Mouse (Mus musculus): Measurements from ENCODE around the gene Unc13a. TPM values are rescaled to one million over a fixed set of nuclear protein-coding genes. Genes with fewer than 3 reads are reported as not detected.
A peak's percentile ranks its signal among the peaks of the same experiment; 100 is the strongest.

The Unc13a gene
- polyA plus RNA-seq, 1 experiment from 2014 or later = 1.7 TPM

GRCm38 (mm10) chr8:71596798-71597197 is 74.8 kb downstream of the Unc13a start:
- Histone ChIP-seq H3K4me3 (ENCODE audit: low read depth, low read length) (no peak overlapping the region), H3K4me2 (replicated peaks; ENCODE audit: low read depth, low read length) (no peak overlapping the region), H3K27ac (ENCODE audit: low read length) (no peak overlapping the region), H3K27me3 (ENCODE audit: control insufficient read depth, insufficient read depth, low read length) (no peaks in the 10 kb centered on the region), H3K9me3 (ENCODE audit: control insufficient read depth, low read depth, low read length) (no peaks in the 10 kb centered on the region), H3K36me3 (ENCODE audit: control insufficient read depth, insufficient read depth, low read length) (peaks cover 6% of the 10 kb centered on the region), H3K9ac (replicated peaks; ENCODE audit: low read depth, low read length) (no peak overlapping the region), H3K4me1 (ENCODE audit: control insufficient read depth, insufficient read depth, low read length) (peaks cover 12% of the 10 kb centered on the region; the same call in 1 of the 2 replicates)
- 75% methylated on average over 4 of the region's 4 CpGs for WGBS
- no peak for ATAC-seq (ENCODE audit: insufficient number of reproducible peaks, insufficient read depth, low FRiP score, low read depth)

- WGBS = 57% methylated on average over 6 of the region's 6 CpGs
Observed at GRCm38 (mm10) chr8:71596384-71596783, 75.2 kb downstream of the Unc13a start.

GRCm38 (mm10) chr8:71595862-71596261 is 75.7 kb downstream of the Unc13a start:
- 0 out of 2 replicates have a peak, but pooled peaks have one; percentile 9 for ATAC-seq (ENCODE audit: insufficient number of reproducible peaks, insufficient read depth, low FRiP score, low read depth)
- H3K36me3 ChIP-seq (ENCODE audit: control insufficient read depth, insufficient read depth, low read length) = peaks cover 6% of the 10 kb centered on the region
- no peak overlapping the region for H3K9ac ChIP-seq (replicated peaks; ENCODE audit: low read depth, low read length)
- H3K27me3 ChIP-seq (ENCODE audit: control insufficient read depth, insufficient read depth, low read length) = no peaks in the 10 kb centered on the region
- no peak overlapping the region for H3K4me3 ChIP-seq (ENCODE audit: low read depth, low read length)
- WGBS = 11% methylated on average over 27 of the region's 27 CpGs
- peaks cover 16% of the 10 kb centered on the region; the same call in 1 of the 2 replicates for H3K4me1 ChIP-seq (ENCODE audit: control insufficient read depth, insufficient read depth, low read length)
- no peak overlapping the region for H3K4me2 ChIP-seq (replicated peaks; ENCODE audit: low read depth, low read length)
- no peaks in the 10 kb centered on the region for H3K9me3 ChIP-seq (ENCODE audit: control insufficient read depth, low read depth, low read length)
- no peak overlapping the region for H3K27ac ChIP-seq (ENCODE audit: low read length)

More at GRCm38 (mm10) chr8:71596384-71596783, 75.2 kb downstream of the Unc13a start:
- Histone ChIP-seq H3K4me2 (replicated peaks; ENCODE audit: low read depth, low read length) (no peak overlapping the region), H3K27me3 (ENCODE audit: control insufficient read depth, insufficient read depth, low read length) (no peaks in the 10 kb centered on the region), H3K36me3 (ENCODE audit: control insufficient read depth, insufficient read depth, low read length) (peaks cover 6% of the 10 kb centered on the region), H3K4me1 (ENCODE audit: control insufficient read depth, insufficient read depth, low read length) (peaks cover 12% of the 10 kb centered on the region; the same call in 1 of the 2 replicates), H3K9me3 (ENCODE audit: control insufficient read depth, low read depth, low read length) (no peaks in the 10 kb centered on the region), H3K4me3 (ENCODE audit: low read depth, low read length) (no peak overlapping the region), H3K9ac (replicated peaks; ENCODE audit: low read depth, low read length) (no peak overlapping the region; the same call in 1 of the 2 replicates), H3K27ac (ENCODE audit: low read length) (no peak overlapping the region)
- no peak for ATAC-seq (ENCODE audit: insufficient number of reproducible peaks, insufficient read depth, low FRiP score, low read depth)

- peaks cover 18% of the 10 kb centered on the region; the same call in 1 of the 2 replicates for H3K4me1 ChIP-seq (ENCODE audit: control insufficient read depth, insufficient read depth, low read length)
- no peak overlapping the region for H3K27ac ChIP-seq (ENCODE audit: low read length)
- H3K27me3 ChIP-seq (ENCODE audit: control insufficient read depth, insufficient read depth, low read length) = no peaks in the 10 kb centered on the region
- no peak overlapping the region for H3K4me2 ChIP-seq (replicated peaks; ENCODE audit: low read depth, low read length)
- H3K36me3 ChIP-seq (ENCODE audit: control insufficient read depth, insufficient read depth, low read length) = peaks cover 6% of the 10 kb centered on the region
- no peaks in the 10 kb centered on the region for H3K9me3 ChIP-seq (ENCODE audit: control insufficient read depth, low read depth, low read length)
- ATAC-seq (ENCODE audit: insufficient number of reproducible peaks, insufficient read depth, low FRiP score, low read depth) = no peak
- H3K9ac ChIP-seq (replicated peaks; ENCODE audit: low read depth, low read length) = 0 out of 2 replicates have a peak overlapping the region, but pooled peaks have one; percentile 6
- H3K4me3 ChIP-seq (ENCODE audit: low read depth, low read length) = no peak overlapping the region
- 87% methylated on average over 4 of the region's 4 CpGs for WGBS
Observed at GRCm38 (mm10) chr8:71594324-71594722, 77.2 kb downstream of the Unc13a start.

- 92% methylated on average over 8 of the region's 8 CpGs for WGBS
- Histone ChIP-seq H3K4me2 (replicated peaks; ENCODE audit: low read depth, low read length) (no peak overlapping the region; the same call in 1 of the 2 replicates), H3K27me3 (ENCODE audit: control insufficient read depth, insufficient read depth, low read length) (no peaks in the 10 kb centered on the region), H3K9ac (replicated peaks; ENCODE audit: low read depth, low read length) (0 out of 2 replicates have a peak overlapping the region, but pooled peaks have one; percentile 6), H3K4me1 (ENCODE audit: control insufficient read depth, insufficient read depth, low read length) (peaks cover 18% of the 10 kb centered on the region; the same call in 1 of the 2 replicates), H3K4me3 (ENCODE audit: low read depth, low read length) (peak overlapping the region; percentile 90; the same call in 1 of the 2 replicates), H3K9me3 (ENCODE audit: control insufficient read depth, low read depth, low read length) (no peaks in the 10 kb centered on the region), H3K36me3 (ENCODE audit: control insufficient read depth, insufficient read depth, low read length) (peaks cover 6% of the 10 kb centered on the region), H3K27ac (ENCODE audit: low read length) (no peak overlapping the region)
- no peak for ATAC-seq (ENCODE audit: insufficient number of reproducible peaks, insufficient read depth, low FRiP score, low read depth)
Observed at GRCm38 (mm10) chr8:71593556-71594323, 77.8 kb downstream of the Unc13a start.

- Histone ChIP-seq H3K4me3 (ENCODE audit: low read depth, low read length) (peak overlapping the region; percentile 90), H3K36me3 (ENCODE audit: control insufficient read depth, insufficient read depth, low read length) (peaks cover 6% of the 10 kb centered on the region), H3K4me2 (replicated peaks; ENCODE audit: low read depth, low read length) (peak overlapping the region; percentile 80), H3K9me3 (ENCODE audit: control insufficient read depth, low read depth, low read length) (no peaks in the 10 kb centered on the region), H3K9ac (replicated peaks; ENCODE audit: low read depth, low read length) (peak overlapping the region; percentile 89), H3K4me1 (ENCODE audit: control insufficient read depth, insufficient read depth, low read length) (peaks cover 18% of the 10 kb centered on the region; the same call in 1 of the 2 replicates), H3K27me3 (ENCODE audit: control insufficient read depth, insufficient read depth, low read length) (no peaks in the 10 kb centered on the region), H3K27ac (ENCODE audit: low read length) (peak overlapping the region; percentile 97)
- 4% methylated on average over 60 of the region's 60 CpGs for WGBS
- peak; percentile 68 for ATAC-seq (ENCODE audit: insufficient number of reproducible peaks, insufficient read depth, low FRiP score, low read depth)
Observed at GRCm38 (mm10) chr8:71592374-71593170, 79.0 kb downstream of the Unc13a start.

GRCm38 (mm10) chr8:71591471-71592373 is 79.8 kb downstream of the Unc13a start, which contains the start of gene Pgls:
Pgls (plus strand) TSS chr8:71592176.
- peak; percentile 84 for ATAC-seq (ENCODE audit: insufficient number of reproducible peaks, insufficient read depth, low FRiP score, low read depth)
- Histone ChIP-seq H3K4me1 (ENCODE audit: control insufficient read depth, insufficient read depth, low read length) (peaks cover 18% of the 10 kb centered on the region; the same call in 1 of the 2 replicates), H3K4me3 (ENCODE audit: low read depth, low read length) (peak within 1 kb of the TSS; percentile 90), H3K4me2 (replicated peaks; ENCODE audit: low read depth, low read length) (peak within 1 kb of the TSS; percentile 80), H3K36me3 (ENCODE audit: control insufficient read depth, insufficient read depth, low read length) (peaks cover 6% of the 10 kb centered on the region), H3K27me3 (ENCODE audit: control insufficient read depth, insufficient read depth, low read length) (no peaks in the 10 kb centered on the region), H3K9ac (replicated peaks; ENCODE audit: low read depth, low read length) (peak within 1 kb of the TSS; percentile 89), H3K27ac (ENCODE audit: low read length) (peak within 1 kb of the TSS; percentile 97), H3K9me3 (ENCODE audit: control insufficient read depth, low read depth, low read length) (no peaks in the 10 kb centered on the region)
- WGBS = under 1% methylated on average over 68 of the region's 71 CpGs

All from stomach, embryonic 14.5 days (tissue).